Mouse (Mus musculus): ENCODE measurements at regions not wholly inside any gene's neighbourhood (a gene's known extent, or its start where the extent isn't known, plus 50 kb on each side); places are given as distances from the start of the nearest gene placed in this dataset.

DNA sequence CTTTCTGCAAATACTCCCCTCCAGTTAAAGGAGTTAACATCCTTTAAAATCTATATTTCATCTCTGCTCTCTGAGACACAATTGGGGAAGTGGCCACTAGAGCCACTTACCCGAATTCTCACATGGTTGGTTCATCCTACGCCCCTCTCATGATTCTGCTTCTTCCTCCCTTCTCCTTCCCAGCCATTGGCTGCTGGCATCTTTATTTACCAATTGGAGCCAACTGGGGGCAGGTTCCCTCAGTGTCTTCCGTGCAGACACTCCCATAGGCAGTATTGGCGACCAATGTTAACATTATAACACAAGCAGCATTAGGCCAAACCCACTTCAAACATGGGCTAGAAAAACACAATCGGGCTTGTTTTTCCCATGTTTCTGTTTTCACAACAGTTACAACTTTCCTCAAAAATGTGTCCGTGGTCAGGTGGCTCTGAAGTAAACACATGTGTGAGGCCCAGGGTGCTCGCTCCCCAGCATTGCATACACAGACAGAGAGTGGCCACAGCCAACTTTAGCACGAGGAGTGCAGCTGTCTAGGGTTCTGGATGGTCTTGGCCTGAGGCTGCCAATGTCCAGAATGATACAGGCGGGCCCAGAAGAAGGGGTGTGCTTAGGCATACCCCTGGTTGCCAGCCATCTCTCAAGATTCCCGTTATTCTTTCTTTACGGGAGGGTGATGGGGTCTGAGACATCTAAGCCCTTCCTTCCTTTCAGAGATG, 119.1 kb downstream of the Zfp706 start:
- DNase-seq: no peak

DNA sequence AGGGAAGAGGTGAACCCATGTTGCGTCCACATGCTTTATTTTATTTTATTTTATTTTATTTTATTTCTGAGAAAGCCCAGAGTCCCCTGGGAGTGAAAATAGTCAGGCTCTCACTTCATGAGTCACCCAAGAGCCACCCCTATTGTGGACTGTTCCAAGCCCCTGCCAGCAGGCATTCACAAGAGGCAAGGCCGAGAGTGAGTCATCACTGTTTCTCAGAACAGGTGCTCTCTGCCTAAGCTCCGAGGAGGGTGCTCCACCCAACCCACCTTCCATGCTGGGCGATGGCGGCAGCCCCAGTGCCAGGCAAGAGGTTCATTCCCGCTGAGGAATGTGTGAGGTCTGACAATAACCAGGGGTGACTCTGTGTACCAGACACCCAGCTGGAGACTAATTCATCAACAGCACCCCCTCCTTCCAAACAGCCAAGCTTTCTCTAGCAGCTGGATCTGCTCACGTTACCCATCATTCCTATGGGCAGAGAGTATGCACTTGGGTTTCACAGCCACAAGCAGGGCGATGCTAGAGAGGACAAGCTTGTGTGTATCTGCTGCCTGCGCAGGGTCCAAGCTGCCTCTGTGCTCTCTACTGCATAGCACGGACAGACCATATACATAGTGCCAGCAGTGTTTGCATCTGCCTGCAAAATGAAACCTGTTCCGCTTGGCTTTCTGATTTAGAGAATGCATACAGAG, 122.8 kb downstream of the Zfp706 start:
- DNase-seq: peak; percentile 57

DNA sequence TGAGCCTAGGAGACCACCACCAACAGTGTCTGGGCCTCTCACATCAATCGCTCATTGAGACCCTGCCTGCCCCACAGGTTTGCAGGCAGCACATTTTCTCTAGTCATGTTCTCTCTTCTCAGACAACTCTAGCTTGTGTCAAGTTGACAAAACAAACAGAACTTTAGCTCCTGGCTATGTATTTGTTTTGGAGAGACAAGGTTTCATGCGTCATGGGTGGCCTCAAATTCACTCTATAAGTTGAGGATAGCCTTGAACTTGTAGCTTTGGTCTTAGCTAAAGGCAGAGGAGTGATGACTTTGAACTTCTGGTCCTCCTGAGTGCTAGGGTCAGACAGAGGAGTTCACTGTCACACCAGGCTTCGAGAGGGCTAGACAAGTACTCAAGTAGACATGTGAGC, 123.5 kb downstream of the Zfp706 start:
- no peak for DNase-seq

DNA sequence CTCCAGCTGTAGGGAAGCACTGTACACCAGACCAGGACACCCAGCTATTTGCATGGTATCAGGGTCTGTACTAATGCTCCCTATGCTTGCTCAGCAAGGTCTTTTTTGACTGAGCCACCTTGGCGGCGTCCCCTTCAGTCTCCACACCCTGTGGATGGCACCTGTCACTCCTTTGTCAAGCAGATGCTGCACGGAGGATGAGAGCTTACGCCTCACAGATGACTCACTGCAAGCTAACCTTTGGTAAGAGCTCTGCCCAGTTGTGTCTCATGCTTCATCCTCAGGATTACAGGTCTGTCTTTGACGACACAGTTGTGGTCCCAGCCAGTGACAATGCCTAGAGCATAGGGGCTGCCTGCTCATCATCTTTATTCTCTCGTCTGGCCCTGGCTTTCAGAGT, 124.4 kb downstream of the Zfp706 start:
- no peak for DNase-seq

DNA sequence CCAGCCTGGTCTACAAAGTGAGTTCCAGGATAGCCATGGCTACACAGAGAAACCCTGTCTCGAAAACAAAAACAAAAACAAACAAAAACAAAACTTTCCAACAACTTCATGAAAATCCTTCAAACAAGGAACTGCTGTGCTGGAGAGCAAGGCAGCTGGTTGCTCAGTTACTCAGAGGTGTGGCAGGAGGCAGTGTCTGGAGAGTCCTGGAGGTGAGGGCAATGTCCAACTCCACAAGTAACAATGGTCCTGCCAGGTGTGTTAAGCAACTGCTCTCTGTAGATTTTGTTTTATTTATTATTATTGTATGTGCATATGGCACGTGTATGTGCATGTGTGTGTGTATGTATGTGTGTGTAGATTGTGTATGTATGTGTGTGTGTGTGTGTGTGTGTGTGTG, 126.0 kb downstream of the Zfp706 start:
- DNase-seq: no peak

DNA sequence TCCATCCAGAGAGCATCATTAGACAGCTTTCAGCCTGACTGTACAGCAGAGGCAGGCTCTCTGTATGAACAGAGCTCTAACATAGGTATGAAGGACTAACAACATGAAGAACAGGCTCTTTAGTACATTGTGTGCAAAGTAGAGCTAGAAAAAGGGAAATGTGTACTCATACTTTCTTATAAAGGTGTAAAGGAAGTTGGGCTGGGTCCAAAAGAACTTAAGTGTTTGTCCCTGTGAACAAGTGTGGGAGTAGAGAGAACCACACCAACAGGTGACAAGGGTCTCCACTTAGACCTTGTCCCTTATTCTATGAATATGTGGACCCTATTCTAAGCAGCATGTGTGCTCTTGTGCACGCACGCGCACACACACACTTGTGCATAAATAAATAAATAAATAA, 127.0 kb downstream of the Zfp706 start:
- DNase-seq: no peak

DNA sequence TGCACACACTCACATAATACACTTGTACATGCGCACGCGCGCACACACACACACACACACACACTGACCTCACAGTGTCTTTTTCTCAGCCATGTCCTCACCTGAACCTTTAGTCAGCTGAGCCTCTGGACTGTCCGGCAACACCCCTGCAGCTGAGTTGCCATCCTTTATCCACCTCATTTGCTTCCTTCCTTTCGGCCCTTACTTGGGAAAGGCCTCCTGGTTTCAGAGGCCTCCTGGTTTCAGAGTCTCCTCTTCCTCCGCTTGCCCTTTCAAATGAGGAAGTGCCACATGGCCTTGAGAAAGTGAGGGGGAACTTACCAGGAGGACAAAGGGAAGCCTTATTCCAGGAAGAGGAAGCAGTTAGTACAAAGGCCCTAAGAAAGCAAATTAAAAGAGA, 128.0 kb downstream of the Zfp706 start:
- no peak for DNase-seq

DNA sequence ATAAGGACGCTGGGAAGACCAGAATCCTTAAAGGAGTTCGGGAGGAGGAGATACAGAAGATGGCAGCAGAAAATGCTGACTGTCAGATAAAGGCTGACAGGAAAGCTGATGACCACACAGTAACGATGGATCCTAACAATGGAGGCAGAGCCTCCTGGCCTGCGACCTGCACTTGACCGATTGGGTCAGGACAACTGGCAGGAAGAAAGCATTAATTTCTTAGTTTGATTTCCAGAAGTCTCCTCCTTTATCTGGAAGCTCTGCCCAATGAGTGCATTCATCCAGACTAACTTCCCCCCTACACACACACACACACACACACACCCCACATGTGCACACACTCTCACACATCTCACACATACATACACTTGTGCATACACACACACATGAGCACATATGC, 128.6 kb downstream of the Zfp706 start:
- no peak for DNase-seq

DNA sequence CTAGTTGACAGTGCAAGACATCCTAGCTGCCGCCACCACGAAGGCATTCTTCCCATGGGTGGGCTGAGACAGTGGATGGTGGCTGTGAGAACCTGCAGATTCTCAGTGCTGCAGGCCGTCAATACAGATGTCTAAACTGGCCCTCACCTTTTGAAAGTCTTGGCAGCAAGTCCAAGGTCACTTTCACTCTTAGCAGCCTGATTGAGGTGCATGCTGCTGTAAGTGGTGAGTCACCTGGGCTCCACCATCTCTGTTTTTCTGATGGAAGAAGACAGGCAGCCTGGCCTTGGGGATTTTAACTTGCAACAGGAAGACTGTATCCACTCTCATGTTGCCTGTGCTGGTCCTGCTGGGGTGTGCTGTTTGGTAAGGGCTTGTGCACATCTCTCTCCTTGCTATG, 129.3 kb downstream of the Zfp706 start:
- no peak for DNase-seq

DNA sequence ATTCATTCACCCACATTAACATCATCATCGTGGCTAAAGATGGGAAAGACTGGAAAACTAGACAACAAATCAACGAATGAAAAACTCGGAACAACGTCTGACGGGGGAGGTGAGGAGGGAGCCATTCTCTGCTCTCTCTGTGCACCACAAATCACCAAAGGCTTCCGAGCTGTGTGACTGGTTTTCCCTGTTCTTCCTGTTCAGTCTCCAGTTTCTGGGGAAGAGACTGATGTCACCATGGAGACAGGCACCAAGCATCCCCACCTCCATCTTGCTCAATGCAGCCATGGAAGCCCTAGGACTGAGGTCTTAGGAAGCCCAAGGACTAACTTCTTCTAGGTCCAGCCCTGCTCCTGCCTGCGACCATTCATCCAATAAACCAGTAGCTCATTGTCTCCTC, 130.1 kb downstream of the Zfp706 start:
- DNase-seq: no peak

DNA sequence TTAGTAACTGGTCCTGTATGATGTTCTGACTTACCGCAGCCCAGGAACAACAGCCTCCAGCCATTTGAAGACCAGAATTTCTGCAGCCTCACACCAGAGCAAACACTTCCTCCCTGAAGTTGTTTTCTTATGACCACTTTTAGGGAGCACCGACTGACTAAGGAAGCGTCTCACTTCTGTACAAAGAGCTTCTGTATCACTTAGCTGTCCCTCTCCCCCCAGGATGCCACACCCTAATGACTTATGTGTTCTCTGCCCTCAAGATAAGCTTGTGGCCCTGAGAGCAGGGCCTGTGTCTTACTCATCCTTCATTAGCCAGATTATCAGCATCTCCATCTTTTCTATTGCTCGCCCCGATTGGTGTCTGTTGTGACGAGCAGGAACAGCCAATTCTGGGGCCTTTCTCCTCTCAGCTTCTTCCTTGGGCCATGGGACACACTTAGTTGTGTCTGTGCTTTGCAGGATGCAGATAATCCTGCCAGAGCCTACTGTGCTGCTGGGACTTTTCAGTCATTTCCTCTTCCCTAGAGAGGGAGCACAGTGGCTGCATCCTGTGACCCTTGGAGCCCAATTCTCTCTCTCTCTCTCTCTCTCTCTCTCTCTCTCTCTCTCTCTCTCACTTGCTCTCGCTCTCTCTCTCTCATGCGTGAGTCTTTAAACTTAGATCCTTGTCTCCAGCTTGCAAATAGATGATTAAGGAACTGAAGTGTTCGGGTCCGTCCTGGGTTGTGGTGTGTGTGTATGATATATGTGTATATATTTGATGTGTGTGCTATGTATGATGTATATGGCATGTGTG, 131.4 kb downstream of the Zfp706 start:
- DNase-seq: no peak

DNA sequence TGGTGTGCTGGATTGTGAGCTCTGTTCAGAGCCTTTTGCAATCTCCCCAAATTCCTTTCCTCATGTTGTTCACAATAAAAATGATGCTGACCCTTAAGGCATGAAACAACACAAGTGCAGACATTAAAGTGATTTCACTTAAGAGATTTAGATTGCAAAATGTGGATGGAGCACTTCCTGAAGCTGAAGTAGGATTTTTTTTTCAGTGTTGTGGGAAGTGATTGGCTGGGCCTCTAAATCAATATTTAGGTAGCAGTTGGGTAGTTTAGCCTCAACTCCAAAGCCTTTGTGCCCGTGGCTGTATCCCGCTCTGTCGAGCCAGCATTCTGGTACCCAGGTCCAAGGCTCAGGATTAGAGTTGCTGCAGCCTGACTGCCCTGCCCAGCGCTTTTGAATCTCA, 133.0 kb downstream of the Zfp706 start:
- no peak for DNase-seq

DNA sequence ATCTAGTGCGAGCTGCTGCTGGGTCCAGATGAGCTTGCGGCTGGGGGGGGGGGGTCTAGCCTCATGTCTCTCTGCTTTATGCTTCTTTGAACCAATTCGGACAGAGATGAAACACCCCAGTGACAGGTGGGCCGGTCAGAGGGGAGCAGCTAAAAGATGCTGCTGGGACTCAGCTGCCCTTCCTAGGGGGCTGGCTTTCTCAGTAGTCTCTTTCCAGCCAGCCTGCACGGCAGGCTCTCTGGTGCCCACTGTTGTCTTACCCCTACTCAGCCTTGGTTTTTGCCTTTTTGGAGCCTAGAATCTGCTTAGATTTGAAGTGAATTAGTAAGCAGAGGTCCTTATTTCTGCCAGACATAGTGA, 133.7 kb downstream of the Zfp706 start:
- DNase-seq: no peak

DNA sequence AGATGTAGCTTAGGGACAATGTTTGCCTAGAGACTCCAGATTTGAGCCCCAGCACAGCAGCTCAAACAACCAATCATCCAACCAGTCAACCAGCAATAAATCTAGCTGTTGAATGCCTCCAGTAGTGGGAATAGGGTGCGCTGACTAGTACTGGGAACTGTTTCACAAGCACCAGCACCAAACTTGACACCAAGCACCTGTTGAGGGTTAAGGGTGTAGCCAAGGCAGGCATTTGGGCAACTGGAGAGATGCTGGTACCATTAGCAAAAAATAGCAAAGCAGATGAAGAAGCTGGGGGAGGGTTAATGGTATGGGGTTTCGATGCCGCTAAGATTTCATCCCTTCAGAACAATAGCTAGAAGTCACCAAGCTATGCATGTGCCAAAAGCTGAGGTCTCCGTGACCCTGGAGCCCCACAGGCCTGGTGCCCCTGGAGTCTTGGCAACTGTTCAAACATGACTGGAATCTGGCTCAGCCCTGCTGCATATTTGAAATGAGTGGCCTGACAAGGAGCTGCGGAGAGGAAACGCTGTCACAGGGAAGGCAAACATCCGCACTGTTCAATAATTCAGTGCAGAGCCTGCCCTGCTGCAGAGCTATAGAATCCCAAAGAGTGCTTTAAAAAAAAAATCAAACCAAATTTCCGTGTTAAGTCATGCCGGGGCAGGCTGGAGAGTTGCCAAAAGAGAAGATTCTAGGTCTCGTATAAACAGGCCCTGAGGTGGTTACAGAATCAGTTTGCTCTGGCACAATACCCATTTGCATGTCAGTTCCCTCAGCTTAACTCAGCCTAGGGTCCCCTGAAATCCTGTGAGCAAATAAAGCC, 134.3 kb downstream of the Zfp706 start:
- DNase-seq: peak; percentile 63

DNA sequence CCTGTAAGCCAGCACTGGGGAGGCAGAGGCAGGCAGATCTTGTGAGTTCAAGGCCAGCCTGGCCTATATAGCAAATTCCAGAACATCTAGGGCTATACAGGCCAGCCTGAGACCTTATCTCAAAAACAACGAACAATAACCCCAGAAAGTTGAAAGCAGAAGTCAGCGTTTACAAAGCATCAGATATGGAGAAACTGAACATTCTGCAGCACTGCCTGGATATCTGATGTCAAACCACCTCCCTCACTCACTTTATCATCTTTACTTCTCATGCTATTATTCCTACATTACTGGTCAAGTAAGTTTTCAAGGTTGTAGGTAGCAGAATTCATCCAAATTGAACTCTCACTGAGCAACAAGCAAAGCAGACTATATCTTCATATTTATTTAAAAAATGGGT, 135.0 kb downstream of the Zfp706 start:
- DNase-seq: no peak

DNA sequence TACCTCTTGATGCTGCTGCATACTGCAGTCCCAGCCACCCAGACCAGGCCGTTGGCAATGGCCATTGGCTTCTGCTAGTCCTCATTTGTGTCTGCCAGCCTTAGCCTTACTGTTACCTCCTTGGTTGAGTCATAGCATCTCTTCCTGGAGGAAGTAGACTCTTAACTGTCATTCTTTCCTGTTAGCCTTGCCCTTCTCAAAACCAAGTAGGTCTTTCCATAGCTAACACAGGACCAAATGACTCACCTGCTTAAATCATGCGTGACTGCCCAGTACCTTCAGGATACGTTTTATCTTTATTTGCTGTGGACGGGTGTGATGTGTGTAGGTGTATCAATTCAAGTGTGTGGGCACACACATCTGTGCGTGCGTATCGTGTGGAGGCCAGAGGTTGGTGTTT, 136.9 kb downstream of the Zfp706 start:
- no peak for DNase-seq

DNA sequence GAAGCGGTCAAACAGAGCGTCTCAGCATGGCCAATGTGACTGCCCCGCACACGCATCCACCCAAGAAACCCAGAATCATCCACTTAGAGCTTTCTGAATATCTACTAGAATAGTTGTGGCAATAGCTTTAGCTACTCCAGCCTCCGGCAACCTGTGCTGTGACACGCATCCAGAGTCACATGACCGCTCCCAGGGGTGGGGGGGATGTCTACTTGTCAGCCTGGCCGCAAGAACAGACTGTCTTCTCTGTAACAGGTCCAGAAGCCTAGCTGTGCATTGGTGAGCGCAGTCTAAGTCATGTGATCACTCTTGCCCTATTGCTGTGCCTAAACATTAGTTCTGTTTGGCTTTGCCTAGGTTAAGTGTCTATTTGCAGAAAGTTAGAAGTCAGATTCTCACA, 137.5 kb downstream of the Zfp706 start:
- no peak for DNase-seq

DNA sequence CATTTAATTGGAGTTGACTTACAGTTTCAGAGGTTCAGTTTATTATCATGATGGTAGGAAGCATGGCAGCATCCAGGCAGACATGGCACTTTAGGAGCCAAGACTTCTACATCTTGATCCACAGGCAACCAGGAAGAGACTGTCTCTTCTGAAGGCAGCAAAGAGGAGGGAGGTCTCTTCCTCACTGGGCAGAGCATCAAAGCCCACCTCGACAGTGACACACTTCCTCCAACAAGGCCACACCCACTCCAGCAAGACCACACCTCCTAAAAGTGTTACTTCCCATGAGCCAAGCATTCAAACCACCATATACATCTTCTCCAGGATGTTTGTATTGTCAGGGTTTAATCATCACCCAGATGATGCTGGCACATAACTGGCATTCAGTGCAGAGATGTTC, 141.5 kb downstream of the Zfp706 start:
- DNase-seq: no peak

DNA sequence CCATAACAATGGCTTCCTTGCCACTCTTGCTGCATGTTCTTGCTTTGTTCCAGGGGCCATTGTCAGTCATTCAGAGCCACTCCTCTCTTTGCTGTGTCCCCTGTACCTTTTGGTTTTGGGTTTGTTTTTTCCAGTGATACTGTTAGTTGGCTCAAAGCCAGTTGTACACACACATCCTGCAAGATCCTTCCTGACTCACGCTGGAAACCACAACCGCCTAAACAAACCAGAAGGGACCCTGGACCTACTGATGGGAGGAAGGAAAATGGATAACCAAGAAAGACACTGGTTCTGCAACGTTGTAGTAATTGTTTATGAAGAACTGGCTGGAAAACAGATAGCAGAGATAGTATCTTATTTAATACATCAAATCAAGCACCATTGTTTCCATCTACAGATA, 142.2 kb downstream of the Zfp706 start:
- no peak for DNase-seq

DNA sequence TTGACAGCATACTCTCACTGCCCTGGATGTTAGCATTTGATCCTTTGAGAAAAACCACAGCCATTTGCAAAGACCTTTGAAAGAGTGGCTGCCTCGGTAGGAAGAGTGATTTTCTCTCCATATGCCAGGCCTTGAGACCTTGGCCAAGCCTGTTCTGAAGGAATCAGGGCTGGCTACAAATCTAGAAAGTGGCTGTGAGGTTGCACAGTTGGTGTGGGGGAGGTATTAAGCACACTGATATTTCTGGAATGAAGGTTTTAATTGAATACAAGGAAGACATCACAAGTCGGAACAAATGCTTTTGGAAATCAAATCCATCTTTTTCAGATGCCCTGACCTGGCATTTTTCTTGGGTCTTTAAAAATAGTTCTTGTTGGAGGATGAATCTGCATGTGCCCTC, 143.5 kb downstream of the Zfp706 start:
- no peak for DNase-seq

DNA sequence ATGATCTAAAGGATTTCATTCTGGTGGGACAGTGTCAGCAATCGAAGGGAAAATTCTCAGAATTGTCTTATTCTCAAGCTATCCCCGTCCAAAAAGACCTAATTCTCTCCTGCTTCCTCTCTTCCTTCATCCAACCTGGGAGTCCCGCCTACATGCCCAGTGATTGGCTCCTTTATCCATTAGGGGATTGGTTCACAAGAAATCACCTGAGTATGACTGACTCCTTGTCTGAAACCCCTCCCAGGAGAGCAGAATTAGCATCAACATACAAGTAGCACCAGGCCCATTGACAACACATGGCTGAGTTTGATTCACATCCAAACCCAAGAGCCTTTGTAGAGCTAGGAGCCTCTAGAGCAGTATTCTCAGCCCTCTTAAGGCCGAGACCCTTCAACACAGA, 148.9 kb downstream of the Zfp706 start:
- DNase-seq: no peak

DNA sequence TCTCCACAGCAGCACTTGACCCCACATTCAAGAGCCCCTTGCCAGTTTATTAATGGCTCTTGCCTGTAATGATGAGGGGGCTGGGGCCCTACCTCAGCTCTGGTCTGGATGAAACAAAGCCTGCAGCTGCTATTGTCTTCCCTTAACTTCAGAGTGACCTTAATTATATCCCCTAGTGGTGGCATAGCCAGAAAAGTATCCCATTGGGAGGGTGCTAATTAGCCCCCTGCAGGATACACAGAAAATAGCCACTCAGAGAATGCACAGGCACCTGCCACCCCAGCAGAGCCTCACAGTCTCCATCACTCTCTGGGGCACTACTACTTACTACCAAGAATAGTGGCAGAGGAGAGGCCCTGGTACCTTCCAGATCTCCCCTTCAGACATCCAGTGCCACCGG, 150.0 kb downstream of the Zfp706 start:
- no peak for DNase-seq

Data from adrenal gland, postnatal 25 days (tissue).